Mouse (Mus musculus) urinary bladder, adult 2 months (tissue): ENCODE data around the gene Wfs1. TPM values are rescaled to one million over a fixed set of nuclear protein-coding genes. Genes with fewer than 3 reads are reported as not detected.
"Not testable (repeated sequence)": the region's sequence is repeated elsewhere in the genome, so short reads cannot be mapped to it uniquely, and the experiment has no call there.

Source experiments
- DNase-seq: peaks from one replicate; pipeline ENCODE4 v3.0.0; 2022; ENCODE audit warnings: low spot score
- polyA plus RNA-seq: library from polyadenylated mRNA; depleted of rRNA; stranded (reverse); fragments of >200 nt; gene quantifications from 2 replicates; pipeline ENCODE4 v1.2.3, GENCODE M21; 2012

Wfs1 gene
- polyA plus RNA-seq, 1 experiment, result 14.2 TPM

DNA sequence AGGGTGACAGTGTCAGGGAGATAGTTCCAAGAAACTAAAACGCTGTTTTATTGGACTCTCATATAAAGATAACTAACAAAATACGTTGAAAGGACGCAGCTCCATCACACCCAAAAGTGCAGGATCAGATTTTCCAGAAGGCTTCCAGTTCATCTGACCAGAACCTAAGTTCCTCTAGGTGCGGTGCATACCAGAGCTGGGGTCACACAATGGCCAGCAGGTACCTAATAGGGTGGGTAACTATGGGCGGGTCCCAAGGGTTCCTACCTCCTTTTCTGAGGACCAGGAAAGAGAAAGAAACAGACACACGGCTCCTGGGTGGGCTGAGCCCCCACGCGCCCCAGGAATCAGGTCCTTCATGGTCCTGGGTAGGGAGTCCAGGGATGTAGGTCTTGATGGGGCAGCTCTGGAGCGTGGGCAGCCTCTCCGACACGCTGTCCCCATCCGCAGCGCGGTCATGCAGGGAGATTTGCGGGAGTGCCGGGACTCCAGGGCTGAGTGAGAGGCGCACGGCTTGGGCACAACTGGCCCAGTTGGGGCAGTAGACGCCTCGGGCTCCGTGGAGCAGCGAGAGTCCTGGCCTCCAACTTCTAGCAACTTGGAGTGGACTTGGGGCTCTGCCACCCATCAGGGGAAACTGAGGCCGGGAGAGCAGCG lies 753 bp downstream of the Wfs1 start:
- DNase-seq, result no peak

- no peak for DNase-seq
Measured at GRCm38 (mm10) chr5:36986617-36987016, 2.4 kb downstream of the Wfs1 start.

DNA sequence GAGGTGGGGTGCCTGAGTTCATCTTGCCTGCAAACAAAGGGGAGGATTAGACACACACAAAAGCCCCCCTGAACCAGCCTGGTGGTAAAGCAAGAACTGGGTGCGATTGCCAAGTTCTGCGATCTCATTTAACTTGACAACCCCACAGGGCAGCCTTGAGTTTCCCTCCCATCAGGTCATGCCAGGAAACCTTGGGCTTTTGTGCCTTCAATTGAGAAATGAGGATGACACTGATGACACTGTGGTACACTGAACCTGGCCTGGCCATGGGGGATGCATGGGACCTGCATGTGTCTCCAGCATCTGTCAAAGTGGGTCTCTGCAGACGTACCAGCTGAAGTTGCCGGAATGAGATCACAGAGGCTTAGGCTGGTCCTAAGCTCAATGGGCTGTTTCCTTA lies 6.7 kb downstream of the Wfs1 start:
- no peak for DNase-seq

GRCm38 (mm10) chr5:36979631-36980030 lies 9.4 kb downstream of the Wfs1 start:
- no peak for DNase-seq

- no peak for DNase-seq
Measured at GRCm38 (mm10) chr5:36979001-36979400, 10.0 kb downstream of the Wfs1 start.

DNA sequence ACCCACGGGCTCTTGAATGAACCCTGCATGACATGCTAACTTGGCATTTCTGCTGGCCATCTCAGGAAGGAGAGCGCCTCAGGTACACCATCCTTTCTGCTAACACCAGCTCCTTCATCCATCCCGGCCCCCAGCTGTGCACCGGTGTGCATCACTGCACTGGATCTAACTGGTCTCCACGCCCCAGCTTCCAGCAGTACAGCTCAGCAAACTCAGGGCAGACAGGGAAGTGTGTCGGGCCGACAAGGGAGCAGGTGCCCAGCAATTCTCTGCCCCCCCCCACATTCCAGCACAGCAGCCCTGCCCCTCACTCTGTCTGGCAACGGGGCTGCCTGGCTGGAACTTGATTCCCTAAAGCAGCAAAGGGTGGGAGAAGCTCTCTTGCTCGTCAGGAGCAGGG lies 11.2 kb downstream of the Wfs1 start:
- no peak for DNase-seq

- no peak for DNase-seq
Measured at GRCm38 (mm10) chr5:36975336-36975735, 13.7 kb downstream of the Wfs1 start.

- no peak for DNase-seq
Measured at GRCm38 (mm10) chr5:36971587-36971986, 17.4 kb downstream of the Wfs1 start.

- no peak for DNase-seq
Measured at GRCm38 (mm10) chr5:36960501-36960900, 28.5 kb downstream of the Wfs1 start.

DNA sequence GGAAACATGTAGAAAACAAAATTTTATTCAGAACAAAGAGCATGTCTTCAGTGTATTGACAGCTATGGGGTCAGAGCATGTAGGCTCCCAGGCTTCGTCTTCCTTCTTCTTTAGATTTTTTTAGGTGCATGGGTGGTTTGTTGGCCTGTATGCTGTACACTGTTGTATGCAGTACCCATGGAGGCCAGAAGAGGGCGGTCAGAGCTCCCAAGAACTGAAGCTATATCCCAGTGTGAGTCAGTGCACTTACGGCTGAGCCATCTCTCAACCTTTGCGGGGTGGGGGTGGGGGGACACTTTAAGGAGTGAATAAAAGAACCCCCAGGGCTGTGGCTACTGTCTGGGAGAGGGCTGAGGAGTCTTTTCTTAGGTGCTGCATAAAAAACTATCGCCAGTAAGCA lies 30.2 kb downstream of the Wfs1 start:
- no peak for DNase-seq

DNA sequence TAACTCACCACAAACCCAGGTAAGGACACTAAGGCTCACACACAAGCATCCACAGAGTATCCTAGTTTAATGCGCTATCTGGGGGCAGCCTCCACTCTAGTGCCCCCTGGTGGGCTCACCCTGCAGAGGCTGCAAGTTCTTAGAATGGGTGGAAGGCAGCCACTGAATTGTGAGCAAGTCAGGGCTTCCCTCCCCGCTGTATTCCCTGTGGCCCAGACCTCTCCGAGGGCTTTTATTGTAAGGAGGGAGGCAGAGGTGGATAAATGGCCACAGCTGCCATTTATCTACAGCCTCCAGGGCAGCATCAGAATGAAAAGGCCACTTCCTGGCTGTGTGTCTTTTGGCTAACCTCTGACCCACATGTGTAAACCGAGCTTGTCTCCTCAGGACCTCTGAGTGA lies 33.6 kb downstream of the Wfs1 start:
- no peak for DNase-seq

DNA sequence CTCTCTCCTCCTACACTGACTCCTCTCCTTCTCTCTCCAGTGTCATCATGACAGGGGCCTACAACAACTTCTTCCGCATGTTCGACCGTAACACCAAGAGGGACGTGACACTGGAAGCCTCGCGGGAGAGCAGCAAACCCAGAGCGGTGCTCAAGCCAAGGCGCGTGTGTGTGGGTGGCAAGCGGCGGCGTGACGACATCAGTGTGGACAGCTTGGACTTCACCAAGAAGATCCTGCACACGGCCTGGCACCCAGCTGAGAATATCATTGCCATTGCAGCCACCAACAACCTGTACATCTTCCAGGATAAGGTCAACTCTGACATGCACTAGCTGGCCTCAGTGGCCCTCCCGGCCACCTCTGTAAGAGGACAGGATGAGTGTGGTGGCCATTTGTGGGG lies 36.7 kb downstream of the Wfs1 start:
- no peak for DNase-seq

GRCm38 (mm10) chr5:36950871-36951270 lies 38.1 kb downstream of the Wfs1 start:
- DNase-seq, result no peak

- peak; percentile 55 for DNase-seq
Measured at GRCm38 (mm10) chr5:36948831-36949230, 40.2 kb downstream of the Wfs1 start.

GRCm38 (mm10) chr5:36946445-36946844 lies 42.6 kb downstream of the Wfs1 start:
- DNase-seq, result no peak

GRCm38 (mm10) chr5:36945713-36946112 lies 43.3 kb downstream of the Wfs1 start:
- DNase-seq, result no peak

GRCm38 (mm10) chr5:36945102-36945701 lies 43.8 kb downstream of the Wfs1 start:
- no peak for DNase-seq

GRCm38 (mm10) chr5:36944552-36944951 lies 44.5 kb downstream of the Wfs1 start:
- no peak for DNase-seq

DNA sequence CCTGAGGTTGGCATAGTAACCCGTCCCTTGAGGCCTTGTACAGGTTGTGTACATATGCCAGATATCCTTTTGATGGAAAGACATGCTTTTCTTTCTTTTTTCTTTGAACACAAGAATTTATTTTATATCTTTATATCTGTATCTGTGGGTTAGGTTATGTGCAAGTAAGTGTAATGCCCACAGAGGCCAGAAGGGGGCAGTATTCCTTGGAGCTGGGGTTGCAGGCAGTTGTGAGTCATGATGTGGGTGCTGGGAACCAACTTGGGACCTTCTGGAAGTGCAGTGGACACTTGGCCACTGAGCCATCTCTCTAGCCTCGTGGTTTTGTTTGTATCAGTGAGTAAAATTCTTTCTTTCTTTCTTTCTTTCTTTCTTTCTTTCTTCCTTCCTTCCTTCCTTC lies 46.6 kb downstream of the Wfs1 start:
- no peak for DNase-seq

- DNase-seq, result not testable (repeated sequence)
Measured at GRCm38 (mm10) chr5:36938991-36939390, 50.0 kb downstream of the Wfs1 start.

DNA sequence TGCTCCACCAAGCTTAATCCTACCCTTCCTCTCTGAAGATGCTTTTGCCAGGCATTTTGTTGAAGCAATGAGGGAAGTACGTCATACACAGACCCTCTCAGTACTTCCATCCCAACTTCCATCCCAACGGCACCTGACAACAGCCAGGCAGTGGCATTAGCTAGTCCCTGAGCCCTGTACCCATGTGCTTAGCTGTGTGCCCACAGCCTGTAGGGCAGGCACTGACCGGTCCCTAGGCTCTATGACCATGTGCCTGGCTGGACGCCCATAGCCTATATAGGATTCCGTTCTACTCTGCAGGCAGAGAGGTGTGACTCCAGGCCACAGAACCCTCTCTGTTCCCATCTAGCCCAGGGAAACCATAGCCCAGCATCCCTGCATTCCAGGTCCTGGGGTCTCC lies 51.0 kb downstream of the Wfs1 start:
- DNase-seq, result no peak

GRCm38 (mm10) chr5:36936548-36936947 lies 52.5 kb downstream of the Wfs1 start:
- DNase-seq, result no peak

GRCm38 (mm10) chr5:36935486-36936473 lies 53.2 kb downstream of the Wfs1 start:
- DNase-seq, result no peak
